Mouse (Mus musculus) kidney, postnatal 10 days (tissue): ENCODE data around the gene Ccser1.

Source experiments
- DNase-seq: peaks from one replicate; pipeline ENCODE4 v3.0.0; 2021; ENCODE audit warnings: mixed read lengths

The Ccser1 gene

GRCm38 (mm10) chr6:61471371-61472152 lies 291.4 kb downstream of the Ccser1 start:
- no peak for DNase-seq

- no peak for DNase-seq
These were observed 305.2 kb downstream of the Ccser1 start for GRCm38 (mm10) chr6:61485336-61485735.

GRCm38 (mm10) chr6:61491979-61492821 lies 312.1 kb downstream of the Ccser1 start:
- no peak for DNase-seq

GRCm38 (mm10) chr6:61493386-61493785 lies 313.3 kb downstream of the Ccser1 start:
- DNase-seq = no peak

GRCm38 (mm10) chr6:61515310-61515709 lies 335.2 kb downstream of the Ccser1 start:
- DNase-seq = no peak

GRCm38 (mm10) chr6:61521587-61521986 lies 341.5 kb downstream of the Ccser1 start:
- DNase-seq = no peak

GRCm38 (mm10) chr6:61522108-61522507 lies 342.0 kb downstream of the Ccser1 start:
- DNase-seq = no peak

GRCm38 (mm10) chr6:61523748-61524493 lies 343.8 kb downstream of the Ccser1 start:
- DNase-seq = no peak

- DNase-seq = no peak
These were observed 360.6 kb downstream of the Ccser1 start for GRCm38 (mm10) chr6:61540732-61541131.

- no peak for DNase-seq
These were observed 363.4 kb downstream of the Ccser1 start for GRCm38 (mm10) chr6:61543459-61544044.

- DNase-seq = no peak
These were observed 387.4 kb downstream of the Ccser1 start for GRCm38 (mm10) chr6:61567551-61567950.

GRCm38 (mm10) chr6:61567967-61568366 lies 387.8 kb downstream of the Ccser1 start:
- no peak for DNase-seq

GRCm38 (mm10) chr6:61581696-61582095 lies 401.6 kb downstream of the Ccser1 start:
- no peak for DNase-seq

GRCm38 (mm10) chr6:61588999-61589398 lies 408.9 kb downstream of the Ccser1 start:
- DNase-seq = no peak

GRCm38 (mm10) chr6:61601911-61602310 lies 421.8 kb downstream of the Ccser1 start:
- DNase-seq = no peak

- DNase-seq = no peak
These were observed 434.8 kb downstream of the Ccser1 start for GRCm38 (mm10) chr6:61614920-61615319.

GRCm38 (mm10) chr6:61621707-61622106 lies 441.6 kb downstream of the Ccser1 start:
- DNase-seq = peak; percentile 5

- DNase-seq = no peak
These were observed 481.3 kb downstream of the Ccser1 start for GRCm38 (mm10) chr6:61661414-61661813.

- DNase-seq = no peak
These were observed 484.4 kb downstream of the Ccser1 start for GRCm38 (mm10) chr6:61664572-61664971.

GRCm38 (mm10) chr6:61687002-61687401 lies 506.9 kb downstream of the Ccser1 start:
- peak; percentile 25 for DNase-seq

- DNase-seq = no peak
These were observed 522.9 kb downstream of the Ccser1 start for GRCm38 (mm10) chr6:61703003-61703402.

GRCm38 (mm10) chr6:61721220-61721619 lies 541.1 kb downstream of the Ccser1 start:
- no peak for DNase-seq

GRCm38 (mm10) chr6:61729065-61729464 lies 548.9 kb downstream of the Ccser1 start:
- DNase-seq = no peak
